Mouse (Mus musculus): ENCODE measurements around the gene Mgat5b. TPM values are rescaled to one million over a fixed set of nuclear protein-coding genes. Genes with fewer than 3 reads are reported as not detected.
"Not testable (repeated sequence)": the region's sequence is repeated elsewhere in the genome, so short reads cannot be mapped to it uniquely, and the experiment has no call there.

Gene Mgat5b
- polyA plus RNA-seq, 1 experiment = not detected

GRCm38 (mm10) chr11:116895402-116895801 lies 23.3 kb upstream of the Mgat5b start:
- no peak overlapping the region for H3K27ac ChIP-seq (ENCODE audit: insufficient read depth, low read length)
- H3K4me1 ChIP-seq (ENCODE audit: control insufficient read depth, insufficient read depth, insufficient read length) = no peaks in the 10 kb centered on the region
- no peak overlapping the region for H3K4me3 ChIP-seq (ENCODE audit: extremely low read depth, insufficient read depth, insufficient read length)
- DNase-seq (ENCODE audit: low read depth in 1 of 2, low spot score in 2 of 2) = no peak
- H3K36me3 ChIP-seq (ENCODE audit: control insufficient read depth, insufficient read depth, low read length) = no peaks in the 10 kb centered on the region
- no peak for TF ChIP-seq POLR2A (IDR thresholded peaks at IDR 0.05; ENCODE audit: low read depth, low read length)
- no peak for TF ChIP-seq CTCF (IDR thresholded peaks at IDR 0.05; ENCODE audit: extremely low read depth, insufficient read depth, insufficient read length, insufficient replicate concordance)
- H3K27me3 ChIP-seq (ENCODE audit: control insufficient read depth, insufficient read depth, low read length) = 0 out of 2 replicates have a peak, but pooled peaks cover 3% of the 10 kb centered on the region
- WGBS = 79% methylated on average over 3 of the region's 3 CpGs

- no peak for DNase-seq (ENCODE audit: low read depth in 1 of 2, low spot score in 2 of 2)
- Histone ChIP-seq H3K4me1 (ENCODE audit: control insufficient read depth, insufficient read depth, insufficient read length) (no peaks in the 10 kb centered on the region), H3K27ac (ENCODE audit: insufficient read depth, low read length) (no peak overlapping the region), H3K36me3 (ENCODE audit: control insufficient read depth, insufficient read depth, low read length) (no peaks in the 10 kb centered on the region), H3K4me3 (ENCODE audit: extremely low read depth, insufficient read depth, insufficient read length) (no peak overlapping the region), H3K27me3 (ENCODE audit: control insufficient read depth, insufficient read depth, low read length) (0 out of 2 replicates have a peak, but pooled peaks cover 3% of the 10 kb centered on the region)
- WGBS = 89% methylated on average over 12 of the region's 12 CpGs
- TF ChIP-seq POLR2A (IDR thresholded peaks at IDR 0.05; ENCODE audit: low read depth, low read length) (no peak), CTCF (IDR thresholded peaks at IDR 0.05; ENCODE audit: extremely low read depth, insufficient read depth, insufficient read length, insufficient replicate concordance) (no peak)
Measured at GRCm38 (mm10) chr11:116899247-116899646, 19.4 kb upstream of the Mgat5b start.

GRCm38 (mm10) chr11:116902588-116902987 lies 16.1 kb upstream of the Mgat5b start:
- H3K4me3 ChIP-seq (ENCODE audit: extremely low read depth, insufficient read depth, insufficient read length); DNase-seq (ENCODE audit: low read depth in 1 of 2, low spot score in 2 of 2): not testable (repeated sequence)

GRCm38 (mm10) chr11:116905741-116906456 lies 12.8 kb upstream of the Mgat5b start:
- DNase-seq (ENCODE audit: low read depth in 1 of 2, low spot score in 2 of 2) = no peak
- no peaks in the 10 kb centered on the region for H3K4me1 ChIP-seq (ENCODE audit: control insufficient read depth, insufficient read depth, insufficient read length)
- TF ChIP-seq CTCF (IDR thresholded peaks at IDR 0.05; ENCODE audit: extremely low read depth, insufficient read depth, insufficient read length, insufficient replicate concordance) (no peak), POLR2A (IDR thresholded peaks at IDR 0.05; ENCODE audit: low read depth, low read length) (no peak)
- H3K27ac ChIP-seq (ENCODE audit: insufficient read depth, low read length) = no peak overlapping the region
- H3K4me3 ChIP-seq (ENCODE audit: extremely low read depth, insufficient read depth, insufficient read length) = no peak overlapping the region
- H3K36me3 ChIP-seq (ENCODE audit: control insufficient read depth, insufficient read depth, low read length) = no peaks in the 10 kb centered on the region
- H3K27me3 ChIP-seq (ENCODE audit: control insufficient read depth, insufficient read depth, low read length) = peaks cover 2% of the 10 kb centered on the region; the same call in 1 of the 2 replicates
- 10% methylated on average over 23 of the region's 23 CpGs for WGBS

More at GRCm38 (mm10) chr11:116902588-116902987, 16.1 kb upstream of the Mgat5b start:
- H3K27ac ChIP-seq (ENCODE audit: insufficient read depth, low read length); H3K27me3 ChIP-seq (ENCODE audit: control insufficient read depth, insufficient read depth, low read length); H3K36me3 ChIP-seq (ENCODE audit: control insufficient read depth, insufficient read depth, low read length); H3K4me1 ChIP-seq (ENCODE audit: control insufficient read depth, insufficient read depth, insufficient read length): not testable (repeated sequence)
- WGBS = 83% methylated on average over 10 of the region's 10 CpGs

GRCm38 (mm10) chr11:116913573-116913972 lies 5.1 kb upstream of the Mgat5b start:
- no peak for DNase-seq (ENCODE audit: low read depth in 1 of 2, low spot score in 2 of 2)
- H3K4me1 ChIP-seq (ENCODE audit: control insufficient read depth, insufficient read depth, insufficient read length) = peaks cover 2% of the 10 kb centered on the region; the same call in 1 of the 2 replicates
- 76% methylated on average over 16 of the region's 16 CpGs for WGBS
- TF ChIP-seq POLR2A (IDR thresholded peaks at IDR 0.05; ENCODE audit: low read depth, low read length) (no peak), CTCF (IDR thresholded peaks at IDR 0.05; ENCODE audit: extremely low read depth, insufficient read depth, insufficient read length, insufficient replicate concordance) (no peak)
- no peak overlapping the region for H3K4me3 ChIP-seq (ENCODE audit: extremely low read depth, insufficient read depth, insufficient read length)
- no peaks in the 10 kb centered on the region for H3K36me3 ChIP-seq (ENCODE audit: control insufficient read depth, insufficient read depth, low read length)
- H3K27ac ChIP-seq (ENCODE audit: insufficient read depth, low read length) = no peak overlapping the region
- H3K27me3 ChIP-seq (ENCODE audit: control insufficient read depth, insufficient read depth, low read length) = peaks cover 2% of the 10 kb centered on the region

- peaks cover 10% of the 10 kb centered on the region for H3K27me3 ChIP-seq (ENCODE audit: control insufficient read depth, insufficient read depth, low read length)
- no peak overlapping the region for H3K27ac ChIP-seq (ENCODE audit: insufficient read depth, low read length)
- 80% methylated on average over 5 of the region's 5 CpGs for WGBS
- no peak for DNase-seq (ENCODE audit: low read depth in 1 of 2, low spot score in 2 of 2)
- peaks cover 9% of the 10 kb centered on the region; the same call in 1 of the 2 replicates for H3K4me1 ChIP-seq (ENCODE audit: control insufficient read depth, insufficient read depth, insufficient read length)
- H3K4me3 ChIP-seq (ENCODE audit: extremely low read depth, insufficient read depth, insufficient read length) = no peak overlapping the region
- TF ChIP-seq POLR2A (IDR thresholded peaks at IDR 0.05; ENCODE audit: low read depth, low read length) = no peak
- no peak for TF ChIP-seq CTCF (IDR thresholded peaks at IDR 0.05; ENCODE audit: extremely low read depth, insufficient read depth, insufficient read length, insufficient replicate concordance)
- H3K36me3 ChIP-seq (ENCODE audit: control insufficient read depth, insufficient read depth, low read length) = no peaks in the 10 kb centered on the region
Measured at GRCm38 (mm10) chr11:116914267-116914885, 4.3 kb upstream of the Mgat5b start.

- Histone ChIP-seq H3K27ac (ENCODE audit: insufficient read depth, low read length) (no peak overlapping the region), H3K4me1 (ENCODE audit: control insufficient read depth, insufficient read depth, insufficient read length) (peaks cover 9% of the 10 kb centered on the region; the same call in 1 of the 2 replicates), H3K4me3 (ENCODE audit: extremely low read depth, insufficient read depth, insufficient read length) (no peak overlapping the region), H3K36me3 (ENCODE audit: control insufficient read depth, insufficient read depth, low read length) (no peaks in the 10 kb centered on the region), H3K27me3 (ENCODE audit: control insufficient read depth, insufficient read depth, low read length) (peaks cover 13% of the 10 kb centered on the region)
- 79% methylated on average over 3 of the region's 3 CpGs for WGBS
- no peak for DNase-seq (ENCODE audit: low read depth in 1 of 2, low spot score in 2 of 2)
- TF ChIP-seq POLR2A (IDR thresholded peaks at IDR 0.05; ENCODE audit: low read depth, low read length) = no peak
- TF ChIP-seq CTCF (IDR thresholded peaks at IDR 0.05; ENCODE audit: extremely low read depth, insufficient read depth, insufficient read length, insufficient replicate concordance) = no peak
Measured at GRCm38 (mm10) chr11:116915241-116915640, 3.4 kb upstream of the Mgat5b start.
